In the genomic region with DNA sequence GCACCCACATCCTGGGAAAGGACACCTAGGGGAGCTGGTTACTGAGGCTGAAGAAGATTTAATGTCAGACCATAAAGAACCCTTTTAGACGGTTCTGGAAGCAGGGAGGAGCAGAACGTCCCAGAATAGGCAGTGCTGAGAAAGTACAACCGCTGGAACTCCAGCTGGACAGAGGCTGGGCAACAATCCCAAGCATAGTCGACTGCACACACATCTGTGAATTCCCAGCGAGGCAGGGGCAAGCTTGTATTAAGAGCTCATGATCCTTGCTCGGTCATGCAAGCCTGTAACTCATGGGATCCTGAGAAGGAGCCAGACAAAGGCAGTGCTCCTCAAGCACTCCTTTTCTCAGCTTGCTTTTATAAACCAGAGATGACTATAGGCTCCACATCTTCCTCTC, we compare ENCODE assay signal across 9 mouse cellular contexts.
DNase-seq lines count a peak whose midpoint lies in the region; ATAC-seq lines count a peak whose summit lies in the region.
"Had no signal": no experiment of that assay in that cellular context is flagged by ENCODE, and none has a peak within 500 bp of the region (broad histone marks: within the 10 kb centered on the region; RNA-seq: fewer than 3 reads in every experiment).

No protein-coding gene starts in this region.

- peaks cover 9% of the 10 kb centered on the region; the same call in 1 of the 2 replicates for H3K4me1 ChIP-seq in neural tube, embryonic 15.5 days

- WGBS in neural tube, embryonic 15.5 days: 20% methylated on average over 6 of the region's 6 CpGs

- DNase-seq in neural tube, embryonic 10.5 days (ENCODE audit: extremely low spot score, low spot score): no peak
- peak; percentile 73 to 78 for DNase-seq in heart, adult 9 months (ENCODE audit: low spot score in 2 of 2)
- peak; percentile 63 to 73 for DNase-seq in kidney, postnatal 4 days
- peak; percentile 57 for DNase-seq in testis, postnatal 10 days (ENCODE audit: low spot score)
- no peak for DNase-seq in cerebellum, adult 8-10 months
- DNase-seq in thymus, postnatal 4 days: no peak
- DNase-seq in spleen, postnatal 4 days (ENCODE audit: low spot score in 2 of 2): no peak

- H3K27ac ChIP-seq in neural tube, embryonic 15.5 days (replicated peaks): 0 out of 2 replicates have a peak overlapping the region, but pooled peaks have one; percentile 38

- H3K9ac ChIP-seq in neural tube, embryonic 15.5 days (replicated peaks): no peak overlapping the region

- no peak for ATAC-seq in neural tube, embryonic 15.5 days (ENCODE audit: low FRiP score)

- no peaks in the 10 kb centered on the region for H3K27me3 ChIP-seq in neural tube, embryonic 15.5 days (replicated peaks)

- H3K4me3 ChIP-seq in neural tube, embryonic 15.5 days (replicated peaks): no peak overlapping the region
- H3K4me3 ChIP-seq: myocyte had no signal

- peaks cover 5% of the 10 kb centered on the region; the same call in 1 of the 2 replicates for H3K36me3 ChIP-seq in neural tube, embryonic 15.5 days

- no peak overlapping the region for H3K4me2 ChIP-seq in neural tube, embryonic 15.5 days

- H3K9me3 ChIP-seq in neural tube, embryonic 15.5 days (replicated peaks): no peaks in the 10 kb centered on the region

Comparison
In these comparisons a context has a peak if more than half of its experiments do, and no peak if none do; other contexts are left out.
1. DNase-seq: peak in heart, adult 9 months (2 of 2), kidney, postnatal 4 days (2 of 2) and testis, postnatal 10 days (single experiment); none in neural tube, embryonic 10.5 days (single experiment), cerebellum, adult 8-10 months (single experiment), thymus, postnatal 4 days (single experiment) and spleen, postnatal 4 days (0 of 2).